ENCODE assay signal across 17 mouse cellular contexts in genomic region chr7:83444279-83444615, GRCm38 (mm10).
DNase-seq lines count a peak whose midpoint lies in the region; ATAC-seq and TF ChIP-seq lines count a peak whose summit lies in the region.
"Had no signal": no experiment of that assay in that cellular context is flagged by ENCODE, and none has a peak within 500 bp of the region (broad histone marks: within the 10 kb centered on the region; RNA-seq: fewer than 3 reads in every experiment).

No protein-coding gene starts in this region.

- WGBS in heart, embryonic 13.5 days: 56% methylated on average over 1 of the region's 1 CpGs
- 28% methylated on average over 1 of the region's 1 CpGs for WGBS in kidney, embryonic 16.5 days
- WGBS in stomach, embryonic 14.5 days: 26% methylated on average over 1 of the region's 1 CpGs
- WGBS in stomach, postnatal 0 days: 57% methylated on average over 1 of the region's 1 CpGs

- H3K27me3 ChIP-seq in heart, embryonic 13.5 days (replicated peaks): no peaks in the 10 kb centered on the region
- H3K27me3 ChIP-seq in kidney, embryonic 16.5 days (ENCODE audit: insufficient read depth, low read length): no peaks in the 10 kb centered on the region
- no peaks in the 10 kb centered on the region for H3K27me3 ChIP-seq in stomach, embryonic 14.5 days (ENCODE audit: control insufficient read depth, insufficient read depth, low read length)
- H3K27me3 ChIP-seq in stomach, postnatal 0 days (ENCODE audit: control insufficient read depth, insufficient read depth, low read length): no peaks in the 10 kb centered on the region
- H3K27me3 ChIP-seq: forebrain, embryonic 13.5 days; liver, embryonic 12.5 days; megakaryocyte, embryonic 14.5 days; neural tube, embryonic 12.5 days had no signal

- no peak for DNase-seq in heart, adult 18-20 months
- no peak for DNase-seq in kidney, adult 18-20 months
- no peak for DNase-seq in stomach, postnatal 0 days (ENCODE audit: low spot score)
- DNase-seq in layer of hippocampus, postnatal 25 days (ENCODE audit: extremely low spot score in 1 of 2, low spot score in 1 of 2): no peak
- no peak for DNase-seq in layer of hippocampus, adult 11-12 months (ENCODE audit: low spot score)
- DNase-seq: cerebellum, adult 11 months; gastrocnemius, postnatal 10 days; kidney, adult 8-10 months; layer of hippocampus, postnatal 36 days; right cerebral cortex, postnatal 25 days had no signal

- H3K4me1 ChIP-seq in heart, embryonic 13.5 days: peaks cover 41% of the 10 kb centered on the region
- H3K4me1 ChIP-seq in kidney, embryonic 16.5 days (ENCODE audit: insufficient read depth, low read length): peaks cover 31% of the 10 kb centered on the region
- peaks cover 16% of the 10 kb centered on the region; the same call in 1 of the 2 replicates for H3K4me1 ChIP-seq in stomach, embryonic 14.5 days (ENCODE audit: control insufficient read depth, insufficient read depth, low read length)
- no peaks in the 10 kb centered on the region for H3K4me1 ChIP-seq in stomach, postnatal 0 days (replicated peaks; ENCODE audit: control insufficient read depth, insufficient read depth)
- H3K4me1 ChIP-seq: liver, embryonic 12.5 days; megakaryocyte, embryonic 14.5 days had no signal

- no peak overlapping the region for H3K4me2 ChIP-seq in heart, embryonic 13.5 days
- H3K4me2 ChIP-seq in kidney, embryonic 16.5 days (replicated peaks; ENCODE audit: low read depth, low read length): no peak overlapping the region
- no peak overlapping the region for H3K4me2 ChIP-seq in stomach, embryonic 14.5 days (replicated peaks; ENCODE audit: low read depth, low read length)
- no peak overlapping the region for H3K4me2 ChIP-seq in stomach, postnatal 0 days (replicated peaks; ENCODE audit: low read depth)
- H3K4me2 ChIP-seq: forebrain, embryonic 13.5 days; liver, embryonic 12.5 days; neural tube, embryonic 12.5 days had no signal

- H3K4me3 ChIP-seq in heart, embryonic 13.5 days: no peak overlapping the region
- no peak overlapping the region for H3K4me3 ChIP-seq in kidney, embryonic 16.5 days (ENCODE audit: low read length)
- no peak overlapping the region for H3K4me3 ChIP-seq in stomach, embryonic 14.5 days (ENCODE audit: low read depth, low read length)
- no peak overlapping the region for H3K4me3 ChIP-seq in stomach, postnatal 0 days (ENCODE audit: low read depth, low read length)
- H3K4me3 ChIP-seq: forebrain, embryonic 13.5 days; liver, embryonic 12.5 days; megakaryocyte, embryonic 14.5 days; neural tube, embryonic 12.5 days had no signal

- peak overlapping the region; percentile 87 for H3K27ac ChIP-seq in heart, embryonic 13.5 days (replicated peaks)
- H3K27ac ChIP-seq in kidney, embryonic 16.5 days (ENCODE audit: low read length): peak overlapping the region; percentile 88
- peak overlapping the region; percentile 64 for H3K27ac ChIP-seq in stomach, embryonic 14.5 days (ENCODE audit: low read length)
- H3K27ac ChIP-seq in stomach, postnatal 0 days (replicated peaks): no peak overlapping the region; the same call in 1 of the 2 replicates
- H3K27ac ChIP-seq: forebrain, embryonic 13.5 days; liver, embryonic 12.5 days; neural tube, embryonic 12.5 days had no signal

- TF ChIP-seq CTCF in stomach, postnatal 0 days (IDR thresholded peaks at IDR 0.05; ENCODE audit: low read depth): no peak

- TF ChIP-seq EP300 in stomach, postnatal 0 days (optimal IDR thresholded peaks at IDR 0.05): no peak

- H3K36me3 ChIP-seq in heart, embryonic 13.5 days: no peaks in the 10 kb centered on the region
- H3K36me3 ChIP-seq in kidney, embryonic 16.5 days (ENCODE audit: insufficient read depth, low read length): no peaks in the 10 kb centered on the region
- H3K36me3 ChIP-seq in stomach, embryonic 14.5 days (ENCODE audit: control insufficient read depth, insufficient read depth, low read length): no peaks in the 10 kb centered on the region
- no peaks in the 10 kb centered on the region for H3K36me3 ChIP-seq in stomach, postnatal 0 days (ENCODE audit: control insufficient read depth, insufficient read depth, low read length)
- H3K36me3 ChIP-seq: liver, embryonic 12.5 days; neural tube, embryonic 12.5 days had no signal

- no peak for ATAC-seq in heart, embryonic 13.5 days (ENCODE audit: extremely low read depth, insufficient number of reproducible peaks, low FRiP score, low TSS enrichment)
- ATAC-seq in kidney, embryonic 16.5 days (ENCODE audit: low FRiP score, low TSS enrichment): peak; percentile 49
- ATAC-seq in stomach, embryonic 14.5 days (ENCODE audit: insufficient number of reproducible peaks, insufficient read depth, low FRiP score, low read depth): no peak; the same call in 1 of the 2 replicates
- ATAC-seq in stomach, postnatal 0 days (ENCODE audit: low FRiP score, low TSS enrichment): no peak
- ATAC-seq: liver, embryonic 12.5 days had no signal

- H3K9ac ChIP-seq in heart, embryonic 13.5 days: no peak overlapping the region
- H3K9ac ChIP-seq in kidney, embryonic 16.5 days (replicated peaks; ENCODE audit: low read length): no peak overlapping the region
- H3K9ac ChIP-seq in stomach, embryonic 14.5 days (replicated peaks; ENCODE audit: low read depth, low read length): no peak overlapping the region
- no peak overlapping the region for H3K9ac ChIP-seq in stomach, postnatal 0 days (ENCODE audit: low read length)
- H3K9ac ChIP-seq: forebrain, embryonic 13.5 days; liver, embryonic 12.5 days; neural tube, embryonic 12.5 days had no signal

- no peaks in the 10 kb centered on the region for H3K9me3 ChIP-seq in heart, embryonic 13.5 days
- no peaks in the 10 kb centered on the region for H3K9me3 ChIP-seq in kidney, embryonic 16.5 days (ENCODE audit: low read length)
- H3K9me3 ChIP-seq in stomach, embryonic 14.5 days (ENCODE audit: control insufficient read depth, low read depth, low read length): no peaks in the 10 kb centered on the region
- no peaks in the 10 kb centered on the region for H3K9me3 ChIP-seq in stomach, postnatal 0 days (ENCODE audit: control insufficient read depth, low read length)
- H3K9me3 ChIP-seq: forebrain, embryonic 13.5 days; liver, embryonic 12.5 days; megakaryocyte, embryonic 14.5 days; neural tube, embryonic 12.5 days had no signal
